Mouse (Mus musculus) embryonic fibroblast, embryonic 13.5 days (primary cell): ENCODE measurements at regions not wholly inside any gene's neighbourhood (a gene's known extent, or its start where the extent isn't known, plus 50 kb on each side); places are given as distances from the start of the nearest gene placed in this dataset.

Experiments used
- H3K27ac ChIP-seq: 2 replicates; pipeline ENCODE4 v1.5.1; 2012; ENCODE audit warnings: low read length, control low read depth, inconsistent platforms; ENCODE audit not compliant: insufficient read depth
- H3K4me1 ChIP-seq: 2 replicates; pipeline ENCODE4 v1.6.1; 2011; ENCODE audit warnings: low read length; ENCODE audit not compliant: control insufficient read depth, insufficient read depth
- H3K4me3 ChIP-seq: 2 replicates; pipeline ENCODE4 v1.5.1; 2011; ENCODE audit warnings: mild to moderate bottlenecking, control low read depth, low read length; ENCODE audit not compliant: insufficient read depth
- CTCF ChIP-seq: IDR thresholded peaks from 2 replicates; pipeline ENCODE4 v1.5.1; 2011; ENCODE audit warnings: mild to moderate bottlenecking, control low read depth, low read length, moderate library complexity, borderline replicate concordance; ENCODE audit not compliant: insufficient read depth
- POLR2A ChIP-seq: IDR thresholded peaks from 2 replicates; pipeline ENCODE4 v1.6.1; 2011; ENCODE audit warnings: low read depth, mild to moderate bottlenecking, control low read depth, low read length, moderate library complexity

DNA sequence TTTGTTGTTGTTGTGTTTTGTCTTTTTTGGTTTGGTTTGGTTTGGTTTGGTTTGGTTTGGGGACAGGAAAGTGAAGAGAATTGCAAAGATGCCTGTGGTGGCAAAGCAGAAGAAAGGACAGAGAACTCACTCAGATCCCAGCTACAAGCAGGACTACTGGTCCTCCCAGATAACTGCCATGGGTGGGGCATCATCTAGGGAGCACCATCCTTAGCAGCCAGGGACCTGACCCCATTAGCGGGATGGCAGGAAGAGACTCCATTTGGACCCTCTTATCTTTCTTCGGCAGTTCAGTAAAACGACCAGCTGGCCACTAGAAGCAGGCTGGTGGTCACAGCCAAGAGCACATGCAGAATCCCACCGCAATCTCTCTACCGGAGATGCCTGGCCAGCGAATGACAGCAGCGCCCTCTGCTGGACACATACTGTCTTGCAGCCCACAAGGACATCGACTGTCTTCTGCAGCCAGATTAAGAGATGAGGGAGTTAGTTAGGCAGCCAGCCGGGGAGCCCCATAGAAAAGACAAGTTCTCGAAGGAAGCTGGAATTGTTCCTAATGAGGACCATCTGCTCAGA, 119.8 kb downstream of the Gm9195 start:
- H3K27ac ChIP-seq = no peak overlapping the region

DNA sequence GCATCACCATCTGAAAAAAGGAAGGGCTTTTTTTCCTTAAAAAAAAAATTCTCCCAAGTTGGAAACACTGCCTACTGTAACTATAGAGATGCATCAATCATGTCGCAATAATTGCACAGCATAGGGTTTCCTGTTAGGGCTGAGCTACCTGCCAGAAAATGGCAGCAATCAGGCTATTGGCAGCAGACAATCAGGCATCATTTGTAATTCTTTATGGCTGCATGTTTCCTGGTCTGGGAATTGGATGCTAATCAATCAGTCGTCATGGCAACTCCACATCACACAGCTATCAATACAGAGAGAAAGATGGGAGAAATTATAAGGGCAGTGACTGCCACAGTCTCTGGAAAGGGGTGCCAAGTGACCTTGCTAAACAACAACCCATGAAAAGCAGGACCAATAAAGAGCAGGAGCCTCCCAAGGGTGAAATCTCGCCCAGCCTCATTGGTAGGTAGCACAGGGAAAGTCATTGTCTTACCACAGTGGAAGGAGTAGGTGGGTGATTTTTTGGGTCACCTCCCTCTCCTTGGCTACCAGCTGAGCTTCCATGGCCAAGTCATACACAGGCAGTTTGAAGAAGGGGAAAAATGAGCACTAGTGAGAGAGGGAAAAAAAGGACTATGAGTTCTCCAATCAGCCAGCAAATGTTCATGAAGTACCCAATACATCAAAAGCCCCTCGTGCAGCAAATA, 130.7 kb downstream of the Gm9195 start:
- no peak for TF ChIP-seq POLR2A
- no peak for TF ChIP-seq CTCF
- Histone ChIP-seq H3K4me3 (no peak overlapping the region), H3K27ac (no peak overlapping the region)

More for the DNA sequence above, 119.8 kb downstream of the Gm9195 start:
- H3K4me1 ChIP-seq = no peaks in the 10 kb centered on the region
- no peak overlapping the region for H3K4me3 ChIP-seq
- no peak for TF ChIP-seq POLR2A
- peak; percentile 80 for TF ChIP-seq CTCF

DNA sequence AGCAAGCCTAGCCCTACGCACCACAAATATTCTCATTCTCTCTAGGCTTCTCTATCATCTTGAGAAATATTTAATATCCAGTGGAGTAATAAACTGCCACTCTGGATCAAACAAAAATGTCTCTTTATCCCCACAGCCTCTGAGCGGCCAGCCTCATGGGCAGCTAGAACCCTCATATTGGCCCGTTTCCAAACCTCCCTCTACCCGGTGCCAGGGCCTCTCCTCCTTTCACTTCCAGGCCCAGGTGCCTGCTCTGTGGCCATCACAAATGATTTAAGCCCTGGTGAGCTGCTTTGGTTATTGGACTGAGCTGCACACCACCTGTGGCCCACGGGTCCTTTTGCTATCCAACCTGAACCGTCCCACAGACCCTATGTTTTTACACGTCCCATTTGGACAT, 131.5 kb downstream of the Gm9195 start:
- no peak overlapping the region for H3K27ac ChIP-seq
- no peaks in the 10 kb centered on the region for H3K4me1 ChIP-seq
- no peak overlapping the region for H3K4me3 ChIP-seq
- TF ChIP-seq CTCF = no peak
- no peak for TF ChIP-seq POLR2A

More for the DNA sequence above, 130.7 kb downstream of the Gm9195 start:
- no peaks in the 10 kb centered on the region for H3K4me1 ChIP-seq

DNA sequence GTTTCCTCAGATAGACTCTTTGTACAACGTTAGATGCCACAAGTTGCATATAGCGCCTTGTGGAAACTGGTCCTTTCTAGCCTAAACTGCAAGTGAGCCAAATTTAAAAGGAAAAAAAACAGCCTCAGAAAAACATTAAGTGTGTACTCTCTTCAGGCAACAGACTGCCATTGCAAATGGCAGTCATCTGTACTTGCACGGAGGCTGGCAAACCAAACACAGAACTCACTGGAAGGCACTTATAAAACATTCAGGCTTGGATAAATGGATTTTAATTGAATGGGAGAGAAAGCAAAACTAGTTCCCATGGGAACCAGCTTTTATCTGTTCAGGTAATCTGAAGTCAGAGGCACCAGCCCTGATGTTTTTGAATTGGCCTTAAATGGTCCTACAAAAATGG, 133.7 kb downstream of the Gm9195 start:
- no peak overlapping the region for H3K27ac ChIP-seq
- H3K4me3 ChIP-seq = no peak overlapping the region
- TF ChIP-seq POLR2A (no peak), CTCF (no peak)
- no peaks in the 10 kb centered on the region for H3K4me1 ChIP-seq

DNA sequence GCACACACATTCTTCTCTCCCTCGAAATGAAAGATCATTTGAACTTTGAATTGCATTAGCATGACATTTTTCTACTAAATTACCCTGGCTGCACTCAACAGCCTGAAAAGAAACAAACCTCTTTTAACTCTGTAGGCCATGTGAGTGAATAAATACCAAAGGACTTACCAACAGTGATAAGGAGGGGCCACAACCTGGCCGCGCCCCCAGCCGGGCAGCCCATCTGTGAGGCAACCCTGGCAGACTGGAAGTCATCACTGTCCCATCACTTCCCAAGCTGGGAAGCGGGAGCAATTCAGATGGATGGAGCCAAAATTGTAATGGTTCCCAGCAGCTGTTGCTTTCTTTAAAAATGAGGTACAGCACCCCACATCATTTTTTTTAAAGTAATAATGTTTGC, 149.5 kb downstream of the Gm9195 start:
- no peak for TF ChIP-seq CTCF
- TF ChIP-seq POLR2A = no peak
- Histone ChIP-seq H3K4me1 (no peaks in the 10 kb centered on the region), H3K4me3 (no peak overlapping the region), H3K27ac (no peak overlapping the region)

DNA sequence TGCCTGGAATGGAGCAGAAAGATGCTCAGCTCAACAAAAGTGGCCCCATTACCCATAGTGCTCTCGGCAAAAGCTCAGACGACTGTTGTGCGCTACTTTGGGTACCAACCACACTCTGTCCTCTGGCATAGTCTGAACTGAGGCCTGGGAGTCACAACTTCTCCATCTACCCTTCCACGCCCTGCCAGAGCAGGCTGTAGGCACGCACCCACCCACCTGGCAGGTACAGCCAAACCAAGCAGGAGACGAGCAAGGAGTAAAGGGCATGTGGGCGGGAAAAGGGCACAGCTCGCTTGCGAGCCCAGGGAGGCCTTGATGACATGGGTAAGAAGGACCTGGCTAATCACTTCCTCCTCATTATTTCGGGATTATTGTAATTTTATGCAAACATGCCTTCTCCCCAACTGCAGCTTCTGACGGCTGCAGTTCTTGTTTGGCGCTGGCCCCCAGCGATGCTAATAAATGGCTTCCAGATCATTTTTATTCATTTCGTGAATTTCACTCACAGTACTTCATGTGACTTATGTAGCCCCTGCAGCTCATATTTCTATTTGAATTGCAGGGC, 150.0 kb downstream of the Gm9195 start:
- TF ChIP-seq CTCF (no peak), POLR2A (no peak)
- H3K4me3 ChIP-seq = no peak overlapping the region
- H3K27ac ChIP-seq = no peak overlapping the region
- H3K4me1 ChIP-seq = no peaks in the 10 kb centered on the region

DNA sequence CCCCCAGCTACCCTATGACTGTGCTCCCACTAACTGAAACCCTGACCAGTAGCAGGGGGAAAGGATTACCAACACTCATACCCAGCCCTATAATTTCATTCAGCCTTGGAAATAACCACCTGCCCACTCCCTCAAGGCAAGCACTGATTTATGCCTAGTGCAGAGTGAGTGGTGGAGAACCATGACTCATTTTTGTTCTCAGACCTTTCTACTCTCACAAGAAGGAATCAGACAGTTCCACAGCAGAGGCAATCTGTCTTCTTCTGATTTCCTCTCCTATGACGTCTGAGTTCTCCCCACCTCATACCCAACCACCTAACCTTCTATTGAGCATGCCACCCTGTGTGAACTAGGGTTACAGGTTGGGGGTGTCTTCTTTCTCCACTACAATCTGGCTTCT, 153.6 kb downstream of the Gm9195 start:
- Histone ChIP-seq H3K4me1 (no peaks in the 10 kb centered on the region), H3K27ac (no peak overlapping the region), H3K4me3 (no peak overlapping the region)
- TF ChIP-seq CTCF (no peak), POLR2A (no peak)

DNA sequence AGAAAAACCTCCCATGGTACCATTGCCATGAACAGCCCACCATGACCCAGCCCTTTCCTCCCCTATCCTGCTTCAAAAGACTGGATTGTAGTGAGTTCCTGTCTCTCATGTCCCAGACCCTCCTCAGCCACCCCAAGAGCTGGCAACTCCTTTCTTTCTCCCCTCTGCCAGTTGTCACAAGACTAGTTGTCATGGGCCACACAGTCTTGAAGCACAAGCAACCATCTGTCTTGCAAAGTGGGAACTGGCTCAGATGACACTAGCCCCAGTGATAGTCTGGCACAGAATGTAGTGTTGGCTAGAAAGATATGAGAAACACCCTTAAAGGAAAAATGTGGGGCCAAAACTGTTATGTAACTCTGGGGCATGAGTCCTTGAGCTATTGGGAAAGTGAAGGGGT, 187.8 kb downstream of the Gm9195 start:
- H3K27ac ChIP-seq = no peak overlapping the region
- no peak overlapping the region for H3K4me3 ChIP-seq
- no peak for TF ChIP-seq POLR2A
- no peak for TF ChIP-seq CTCF
- no peaks in the 10 kb centered on the region for H3K4me1 ChIP-seq

DNA sequence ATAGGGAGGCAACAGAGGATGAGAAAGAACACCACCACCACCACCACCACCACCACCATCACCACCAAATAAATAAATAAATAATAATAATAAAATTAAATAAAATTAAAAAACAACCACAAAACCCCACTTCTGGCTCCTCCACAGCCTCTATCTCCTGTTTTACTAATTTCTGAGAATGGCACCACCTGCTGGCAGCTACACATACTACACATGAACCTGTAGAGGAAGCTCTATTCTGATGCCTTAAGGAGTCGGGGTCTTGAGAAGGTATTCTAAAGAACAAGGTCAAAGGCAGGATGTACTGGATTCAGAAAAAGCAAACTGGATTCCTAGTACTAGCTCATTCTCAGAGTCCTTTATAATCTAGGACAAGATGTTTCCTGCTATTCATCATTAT, 191.6 kb downstream of the Gm9195 start:
- TF ChIP-seq POLR2A = no peak
- TF ChIP-seq CTCF = no peak
- H3K4me1 ChIP-seq = no peaks in the 10 kb centered on the region

DNA sequence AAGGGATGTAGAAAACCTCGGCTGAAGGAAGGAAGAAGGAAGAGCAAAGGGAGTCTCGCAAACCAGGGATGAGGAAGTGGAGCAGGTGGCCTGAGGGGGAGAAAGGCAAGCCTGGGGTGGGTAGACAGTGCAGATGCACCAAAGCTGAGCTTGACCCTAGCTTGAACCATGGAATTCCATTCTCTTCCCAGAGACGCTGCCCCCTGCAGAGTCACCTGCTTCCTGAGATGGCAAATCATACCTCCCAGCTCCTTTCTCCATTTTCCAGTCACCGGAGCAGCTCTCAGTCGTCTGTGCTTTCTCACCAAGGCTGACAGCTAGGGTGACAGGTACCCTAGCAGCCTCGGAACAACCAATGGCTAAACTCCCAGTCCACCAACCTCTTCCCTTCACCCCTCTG, 197.0 kb downstream of the Gm9195 start:
- no peak overlapping the region for H3K27ac ChIP-seq
- H3K4me3 ChIP-seq = no peak overlapping the region
- TF ChIP-seq CTCF (no peak), POLR2A (no peak)
- no peaks in the 10 kb centered on the region for H3K4me1 ChIP-seq

More for the DNA sequence above, 191.6 kb downstream of the Gm9195 start:
- H3K27ac ChIP-seq = no peak overlapping the region
- H3K4me3 ChIP-seq = no peak overlapping the region
